ENCODE assay signal across 8 mouse cellular contexts in the genomic region with DNA sequence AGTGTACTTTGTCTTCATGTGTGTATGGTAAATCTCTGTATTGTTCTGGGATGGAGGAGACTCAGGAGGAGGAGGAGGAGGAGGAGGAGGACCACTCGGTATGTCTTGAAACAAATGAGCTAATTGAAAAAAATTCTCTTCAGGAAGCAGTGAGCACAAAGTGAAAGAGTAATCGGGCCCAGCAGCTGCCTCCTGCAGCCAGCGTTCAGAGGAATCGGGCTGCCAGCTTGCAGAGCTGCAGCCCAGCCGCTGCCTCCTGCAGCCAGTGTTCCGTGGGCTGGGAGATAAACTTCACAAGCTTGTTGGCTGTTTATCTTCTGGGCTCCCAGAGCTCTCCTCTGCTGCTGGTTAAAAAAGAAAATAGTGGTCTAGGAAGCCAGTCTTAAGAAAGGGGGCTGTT.
A peak's percentile ranks its signal among the peaks of the same experiment; 100 is the strongest.
DNase-seq lines count a peak whose midpoint lies in the region; ATAC-seq and TF ChIP-seq lines count a peak whose summit lies in the region.

No protein-coding gene starts in this region.

- H3K9ac ChIP-seq in neural tube, embryonic 11.5 days (ENCODE audit: low read length) = peak overlapping the region; percentile 37; the same call in 1 of the 2 replicates
- no peak overlapping the region for H3K9ac ChIP-seq in intestine, postnatal 0 days (ENCODE audit: low read depth, low read length)
- H3K9ac ChIP-seq in neural tube, embryonic 12.5 days = 0 out of 2 replicates have a peak overlapping the region, but pooled peaks have one; percentile 1

- ATAC-seq in neural tube, embryonic 11.5 days (ENCODE audit: insufficient read depth, low FRiP score, low TSS enrichment) = no peak
- 0 out of 2 replicates have a peak, but pooled peaks have one; percentile 49 for ATAC-seq in erythroblast, adult 5-6 weeks (replicated peaks; ENCODE audit: low FRiP score, poor library complexity, severe bottlenecking)
- ATAC-seq in intestine, postnatal 0 days = no peak
- no peak for ATAC-seq in neural tube, embryonic 12.5 days (ENCODE audit: low FRiP score, low read depth)

- H3K4me1 ChIP-seq in neural tube, embryonic 11.5 days (ENCODE audit: control insufficient read depth, insufficient read depth, low read length) = peaks cover 27% of the 10 kb centered on the region
- H3K4me1 ChIP-seq in intestine, postnatal 0 days (replicated peaks; ENCODE audit: control insufficient read depth, insufficient read depth, low read length) = peaks cover 13% of the 10 kb centered on the region
- H3K4me1 ChIP-seq in neural tube, embryonic 12.5 days = peaks cover 50% of the 10 kb centered on the region

- no peak overlapping the region for H3K4me3 ChIP-seq in neural tube, embryonic 11.5 days (ENCODE audit: low read depth, low read length)
- no peak overlapping the region for H3K4me3 ChIP-seq in intestine, postnatal 0 days (ENCODE audit: low read depth, low read length)
- no peak overlapping the region for H3K4me3 ChIP-seq in neural tube, embryonic 12.5 days

- H3K9me3 ChIP-seq in neural tube, embryonic 11.5 days (ENCODE audit: control insufficient read depth, low read length) = no peaks in the 10 kb centered on the region
- H3K9me3 ChIP-seq in intestine, postnatal 0 days (ENCODE audit: control insufficient read depth) = no peaks in the 10 kb centered on the region
- no peaks in the 10 kb centered on the region for H3K9me3 ChIP-seq in neural tube, embryonic 12.5 days

- 0 out of 2 replicates have a peak overlapping the region, but pooled peaks have one; percentile 36 for H3K27ac ChIP-seq in neural tube, embryonic 11.5 days (ENCODE audit: low read depth, low read length)
- no peak overlapping the region for H3K27ac ChIP-seq in intestine, postnatal 0 days (ENCODE audit: low read depth, low read length)
- H3K27ac ChIP-seq in neural tube, embryonic 12.5 days = no peak overlapping the region

- H3K4me2 ChIP-seq in neural tube, embryonic 11.5 days (ENCODE audit: low read depth) = no peak overlapping the region; the same call in 1 of the 2 replicates
- peak overlapping the region; percentile 49 for H3K4me2 ChIP-seq in intestine, postnatal 0 days (replicated peaks; ENCODE audit: low read depth)
- H3K4me2 ChIP-seq in neural tube, embryonic 12.5 days (replicated peaks) = peak overlapping the region; percentile 47

- no peaks in the 10 kb centered on the region for H3K36me3 ChIP-seq in neural tube, embryonic 11.5 days (ENCODE audit: control insufficient read depth, insufficient read depth, low read length)
- no peaks in the 10 kb centered on the region for H3K36me3 ChIP-seq in intestine, postnatal 0 days (ENCODE audit: control insufficient read depth, insufficient read depth)
- no peaks in the 10 kb centered on the region for H3K36me3 ChIP-seq in neural tube, embryonic 12.5 days

- TF ChIP-seq CTCF in intestine, postnatal 0 days (IDR thresholded peaks at IDR 0.05; ENCODE audit: low read depth) = no peak

- DNase-seq in neural tube, embryonic 11.5 days (ENCODE audit: low spot score) = peak; percentile 40
- DNase-seq in neural tube, embryonic 10.5 days (ENCODE audit: extremely low spot score, low spot score) = no peak
- DNase-seq in gastrocnemius, postnatal 25 days = no peak
- DNase-seq in right cerebral cortex, postnatal 14 days = no peak
- DNase-seq in urinary bladder, postnatal 25 days (ENCODE audit: low spot score) = no peak

- WGBS in neural tube, embryonic 11.5 days = 2% methylated on average over 6 of the region's 6 CpGs
- 4% methylated on average over 6 of the region's 6 CpGs for WGBS in intestine, postnatal 0 days
- WGBS in neural tube, embryonic 12.5 days = 2% methylated on average over 6 of the region's 6 CpGs

- H3K27me3 ChIP-seq in neural tube, embryonic 11.5 days (ENCODE audit: control insufficient read depth, insufficient read depth, low read length) = no peaks in the 10 kb centered on the region
- no peaks in the 10 kb centered on the region for H3K27me3 ChIP-seq in intestine, postnatal 0 days (replicated peaks; ENCODE audit: control insufficient read depth, insufficient read depth, low read length)
- H3K27me3 ChIP-seq in neural tube, embryonic 12.5 days (replicated peaks) = no peaks in the 10 kb centered on the region
